Mouse (Mus musculus) stomach, embryonic 16.5 days (tissue): ENCODE data around the gene Coasy. TPM values are rescaled to one million over a fixed set of nuclear protein-coding genes. Genes with fewer than 3 reads are reported as not detected.

Source experiments
- ATAC-seq: fragments of 200-750 bp; cut with Nextera tagmentation; 2 replicates; pipeline ENCODE4 v1.8.0; 2017; ENCODE audit warnings: moderate number of reproducible peaks, moderate TSS enrichment; ENCODE audit not compliant: insufficient read depth, low FRiP score
- H3K27ac ChIP-seq: fragments of 300-500 bp; sonication (generic); 2 replicates; pipeline ENCODE4 v1.5.1; 2014; ENCODE audit warnings: low read length
- H3K27me3 ChIP-seq: fragments of 300-500 bp; sonication (generic); 2 replicates; pipeline ENCODE4 v1.6.1; 2014; ENCODE audit warnings: low read length, control low read depth, mixed read lengths; ENCODE audit not compliant: control insufficient read depth, insufficient read depth
- H3K36me3 ChIP-seq: fragments of 300-500 bp; sonication (generic); 2 replicates; pipeline ENCODE4 v1.6.1; 2014; ENCODE audit warnings: low read length; ENCODE audit not compliant: control insufficient read depth, insufficient read depth
- H3K4me1 ChIP-seq: fragments of 300-500 bp; sonication (generic); 2 replicates; pipeline ENCODE4 v1.6.1; 2014; ENCODE audit warnings: low read length, control low read depth, mixed read lengths; ENCODE audit not compliant: control insufficient read depth, insufficient read depth
- H3K4me2 ChIP-seq: fragments of 300-500 bp; sonication (generic); 2 replicates; pipeline ENCODE4 v1.6.1; 2014; ENCODE audit warnings: low read depth, low read length, mixed read lengths
- H3K4me3 ChIP-seq: fragments of 300-500 bp; sonication (generic); replicated peaks from 2 replicates; pipeline ENCODE4 v1.5.1; 2014; ENCODE audit warnings: mild to moderate bottlenecking, low read length
- H3K9ac ChIP-seq: fragments of 300-500 bp; sonication (generic); 2 replicates; pipeline ENCODE4 v1.6.1; 2014; ENCODE audit warnings: low read length
- H3K9me3 ChIP-seq: fragments of 300-500 bp; sonication (generic); replicated peaks from 2 replicates; pipeline ENCODE4 v1.6.1; 2016; ENCODE audit warnings: low read length, control low read depth; ENCODE audit not compliant: control insufficient read depth
- whole genome bisulfite sequencing: fragments of 180-500 bp; shearing (Covaris S2); extraction: QIAGEN DNeasy Blood & Tissue Kit; methylation state at CpG from one replicate; pipeline ENCODE4 v1.1.7; 2014; 5-methylcytosine and 5-hydroxymethylcytosine counted together
- polyA plus RNA-seq: library from polyadenylated mRNA; unstranded; fragments of >200 nt; fragmentation: Nextera tagmentation; extraction: Ambion mirVana; gene quantifications from 2 replicates; pipeline ENCODE4 v1.2.1, GENCODE M21; 2015

Gene Coasy
- polyA plus RNA-seq = 38.9 and 41.8 TPM in 2 replicates

- peaks cover 33% of the 10 kb centered on the region for H3K4me1 ChIP-seq
- ATAC-seq = peak; percentile 92
- H3K27ac ChIP-seq = peak within 1 kb of the TSS; percentile 94
- under 1% methylated on average over 51 of the region's 51 CpGs for WGBS
- peaks cover 31% of the 10 kb centered on the region for H3K27me3 ChIP-seq
- peak within 1 kb of the TSS; percentile 94 for H3K9ac ChIP-seq
- H3K4me3 ChIP-seq = peak within 1 kb of the TSS; percentile 87
- H3K4me2 ChIP-seq = peak within 1 kb of the TSS; percentile 98
- H3K36me3 ChIP-seq = no peaks in the 10 kb centered on the region
- no peaks in the 10 kb centered on the region for H3K9me3 ChIP-seq
Observed at GRCm38 (mm10) chr11:101082208-101083082, at the start of gene Coasy. Gene Coasy, plus strand, starts transcription at chr11:101082565.

GRCm38 (mm10) chr11:101033856-101034500 lies 48.4 kb upstream of the Coasy start:
- Histone ChIP-seq H3K4me1 (no peaks in the 10 kb centered on the region), H3K27ac (no peak overlapping the region), H3K36me3 (peaks cover 8% of the 10 kb centered on the region; the same call in 1 of the 2 replicates), H3K4me2 (no peak overlapping the region), H3K9ac (no peak overlapping the region), H3K27me3 (no peaks in the 10 kb centered on the region), H3K4me3 (no peak overlapping the region), H3K9me3 (no peaks in the 10 kb centered on the region)
- 94% methylated on average over 17 of the region's 17 CpGs for WGBS
- ATAC-seq = no peak

GRCm38 (mm10) chr11:101034614-101035327 lies 47.6 kb upstream of the Coasy start:
- no peak overlapping the region for H3K4me3 ChIP-seq
- 89% methylated on average over 8 of the region's 8 CpGs for WGBS
- H3K27ac ChIP-seq = no peak overlapping the region
- no peak overlapping the region for H3K9ac ChIP-seq
- peaks cover 8% of the 10 kb centered on the region; the same call in 1 of the 2 replicates for H3K36me3 ChIP-seq
- no peak for ATAC-seq
- H3K4me2 ChIP-seq = no peak overlapping the region
- no peaks in the 10 kb centered on the region for H3K9me3 ChIP-seq
- no peaks in the 10 kb centered on the region for H3K4me1 ChIP-seq
- H3K27me3 ChIP-seq = no peaks in the 10 kb centered on the region

GRCm38 (mm10) chr11:101035328-101035695 lies 47.1 kb upstream of the Coasy start:
- H3K27ac ChIP-seq = no peak overlapping the region
- H3K9me3 ChIP-seq = no peaks in the 10 kb centered on the region
- peaks cover 8% of the 10 kb centered on the region; the same call in 1 of the 2 replicates for H3K36me3 ChIP-seq
- 84% methylated on average over 4 of the region's 4 CpGs for WGBS
- no peaks in the 10 kb centered on the region for H3K4me1 ChIP-seq
- H3K9ac ChIP-seq = no peak overlapping the region
- H3K4me3 ChIP-seq = no peak overlapping the region
- no peaks in the 10 kb centered on the region for H3K27me3 ChIP-seq
- no peak overlapping the region for H3K4me2 ChIP-seq
- ATAC-seq = no peak

GRCm38 (mm10) chr11:101037795-101038194 lies 44.6 kb upstream of the Coasy start:
- Histone ChIP-seq H3K36me3 (peaks cover 8% of the 10 kb centered on the region; the same call in 1 of the 2 replicates), H3K27ac (no peak overlapping the region)
- WGBS = 85% methylated on average over 10 of the region's 10 CpGs

GRCm38 (mm10) chr11:101045826-101046225 lies 36.5 kb upstream of the Coasy start:
- WGBS = 93% methylated on average over 4 of the region's 4 CpGs
- peaks cover 16% of the 10 kb centered on the region; the same call in 1 of the 2 replicates for H3K36me3 ChIP-seq
- H3K27ac ChIP-seq = no peak overlapping the region
- no peak overlapping the region for H3K4me3 ChIP-seq
- no peak overlapping the region for H3K9ac ChIP-seq
- no peaks in the 10 kb centered on the region for H3K27me3 ChIP-seq
- no peak for ATAC-seq
- no peak overlapping the region for H3K4me2 ChIP-seq
- H3K9me3 ChIP-seq = no peaks in the 10 kb centered on the region
- no peaks in the 10 kb centered on the region for H3K4me1 ChIP-seq

More at GRCm38 (mm10) chr11:101037795-101038194, 44.6 kb upstream of the Coasy start:
- no peaks in the 10 kb centered on the region for H3K9me3 ChIP-seq
- H3K4me3 ChIP-seq = no peak overlapping the region
- no peak overlapping the region for H3K9ac ChIP-seq
- ATAC-seq = no peak
- H3K4me1 ChIP-seq = no peaks in the 10 kb centered on the region
- no peak overlapping the region for H3K4me2 ChIP-seq
- no peaks in the 10 kb centered on the region for H3K27me3 ChIP-seq

- Histone ChIP-seq H3K36me3 (peaks cover 16% of the 10 kb centered on the region; the same call in 1 of the 2 replicates), H3K4me1 (no peaks in the 10 kb centered on the region), H3K9me3 (no peaks in the 10 kb centered on the region), H3K9ac (no peak overlapping the region), H3K4me2 (no peak overlapping the region), H3K27ac (no peak overlapping the region), H3K27me3 (no peaks in the 10 kb centered on the region), H3K4me3 (no peak overlapping the region)
- 66% methylated on average over 9 of the region's 9 CpGs for WGBS
- ATAC-seq = no peak
Observed at GRCm38 (mm10) chr11:101046440-101046839, 35.9 kb upstream of the Coasy start.

GRCm38 (mm10) chr11:101047502-101047901 lies 34.9 kb upstream of the Coasy start:
- no peak for ATAC-seq
- H3K27ac ChIP-seq = no peak overlapping the region
- peaks cover 16% of the 10 kb centered on the region; the same call in 1 of the 2 replicates for H3K36me3 ChIP-seq
- H3K4me3 ChIP-seq = no peak overlapping the region
- H3K4me2 ChIP-seq = no peak overlapping the region
- H3K27me3 ChIP-seq = no peaks in the 10 kb centered on the region
- H3K4me1 ChIP-seq = 0 out of 2 replicates have a peak, but pooled peaks cover 2% of the 10 kb centered on the region
- H3K9ac ChIP-seq = no peak overlapping the region
- H3K9me3 ChIP-seq = no peaks in the 10 kb centered on the region
- WGBS = 84% methylated on average over 3 of the region's 3 CpGs
